Mouse (Mus musculus) MEL (cell line): ENCODE data around the gene Thada.

ENCODE experiments used
- CHD2 ChIP-seq: IDR thresholded peaks from 2 replicates; pipeline ENCODE4 v1.6.1; 2011; ENCODE audit warnings: low read length, improper control_type of control experiment
- CTCF ChIP-seq, 3 experiments: IDR thresholded peaks in 2 of 3; conservative IDR thresholded peaks in 1 of 3; 2 replicates each; pipeline ENCODE4 v1.5.1; 2011 to 2012; ENCODE audit warnings: low read length in 3 of 3, low read depth in 2 of 3, mild to moderate bottlenecking in 2 of 3, improper control_type of control experiment in 1 of 3, inconsistent platforms in 1 of 3, mixed read lengths in 1 of 3, moderate library complexity in 1 of 3; ENCODE audit not compliant: control insufficient read depth in 1 of 3, insufficient read depth in 1 of 3, poor library complexity in 1 of 3, severe bottlenecking in 1 of 3
- EP300 ChIP-seq, 2 experiments: IDR thresholded peaks; 2 replicates each; pipeline ENCODE4 v1.6.1; 2011; ENCODE audit warnings: improper control_type of control experiment in 2 of 2, low read length in 2 of 2, low read depth in 1 of 2, mild to moderate bottlenecking in 1 of 2
- MAFK ChIP-seq: IDR thresholded peaks from 2 replicates; pipeline ENCODE4 v1.6.1; 2011; ENCODE audit warnings: low read depth, mild to moderate bottlenecking, low read length, improper control_type of control experiment, borderline replicate concordance
- MAX ChIP-seq: IDR thresholded peaks from 2 replicates; pipeline ENCODE4 v1.6.1; 2011; ENCODE audit warnings: low read length, improper control_type of control experiment
- USF1 ChIP-seq: IDR thresholded peaks from 2 replicates; pipeline ENCODE4 v1.6.1; 2014; ENCODE audit warnings: low read depth, mild to moderate bottlenecking, inconsistent platforms, low read length, improper control_type of control experiment, moderate library complexity
- ZKSCAN1 ChIP-seq: IDR thresholded peaks from 2 replicates; pipeline ENCODE4 v1.6.1; 2012; ENCODE audit warnings: low read depth, mild to moderate bottlenecking, inconsistent platforms, low read length, improper control_type of control experiment, moderate library complexity

GRCm38 (mm10) chr17:84421042-84421441 lies 45.0 kb downstream of the Thada start:
- no peak for TF ChIP-seq USF1
- no peak for TF ChIP-seq CHD2
- no peak for TF ChIP-seq MAFK
- no peak for TF ChIP-seq MAX
- peak; percentile 46 to 55 (median 54) for TF ChIP-seq CTCF (IDR thresholded peaks at IDR 0.05 in 2 of 3, conservative IDR thresholded peaks at IDR 0.05 in 1 of 3; ENCODE audit: control insufficient read depth in 1 of 3, insufficient read depth in 1 of 3, low read depth in 2 of 3, low read length in 3 of 3, poor library complexity in 1 of 3, severe bottlenecking in 1 of 3)
- TF ChIP-seq ZKSCAN1, result no peak
- TF ChIP-seq EP300 (IDR thresholded peaks at IDR 0.05; ENCODE audit: low read depth in 1 of 2, low read length in 2 of 2), result no peak
